Mouse (Mus musculus): ENCODE measurements around the gene Lin7a.

DNA sequence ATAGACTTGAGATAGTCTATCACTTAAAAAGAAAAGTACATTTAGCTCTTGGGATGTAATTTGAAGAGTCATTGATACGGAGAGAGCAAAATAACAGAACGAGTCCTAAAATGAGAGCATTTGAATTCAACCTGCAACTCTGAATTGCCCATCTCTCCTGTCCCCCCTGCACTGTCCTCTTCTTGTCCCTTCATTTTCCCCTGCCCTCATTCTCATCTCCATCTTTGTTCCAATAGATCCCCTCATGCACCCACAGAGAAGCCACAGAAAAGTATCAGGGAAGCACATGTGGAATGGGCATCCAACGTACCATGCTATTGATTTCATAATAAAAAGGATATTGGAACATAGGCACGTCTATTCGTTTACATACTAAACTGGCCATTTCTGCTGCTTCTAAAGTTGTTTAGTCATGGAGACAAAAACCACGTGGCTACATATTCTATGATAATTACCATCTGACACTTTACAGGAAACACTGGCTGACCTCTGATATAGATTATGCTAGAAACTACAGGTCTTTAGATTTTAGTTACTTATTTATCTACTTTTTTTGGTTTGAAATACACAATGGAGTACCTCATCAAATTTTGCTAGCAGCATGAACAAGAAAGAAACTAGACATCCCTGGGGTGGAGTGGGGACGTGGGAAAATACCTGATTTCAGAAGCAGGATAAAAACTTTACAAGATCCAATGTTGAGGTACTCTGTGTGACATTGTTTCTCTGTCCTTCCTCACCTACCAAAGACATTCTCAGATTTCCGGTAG, 41.2 kb upstream of the Lin7a start:
- TF ChIP-seq MYOG (IDR thresholded peaks at IDR 0.05; ENCODE audit: control insufficient read depth in 1 of 3, insufficient read depth in 1 of 3, insufficient read length in 2 of 3, low read depth in 2 of 3) = no peak
- TF ChIP-seq CEBPB (IDR thresholded peaks at IDR 0.05; ENCODE audit: insufficient read depth, poor library complexity, severe bottlenecking) = no peak
- TF ChIP-seq E2F4 (IDR thresholded peaks at IDR 0.05; ENCODE audit: insufficient read depth) = no peak
- TF ChIP-seq POLR2A (IDR thresholded peaks at IDR 0.05; ENCODE audit: insufficient read length, low read depth) = no peak
- no peak for TF ChIP-seq MAX (IDR thresholded peaks at IDR 0.05; ENCODE audit: low read depth)
- no peak for TF ChIP-seq POLR2AphosphoS2 (IDR thresholded peaks at IDR 0.05; ENCODE audit: insufficient read length, low read depth)
- no peak for TF ChIP-seq SRF (IDR thresholded peaks at IDR 0.05; ENCODE audit: control insufficient read depth, insufficient read length, low read depth)
- TF ChIP-seq USF1 (IDR thresholded peaks at IDR 0.05; ENCODE audit: low read depth) = no peak

Data from myocyte (in vitro differentiated cells).